ENCODE assay signal across 8 mouse cellular contexts in genomic region chr2:154603638-154604153, GRCm38 (mm10). TPM values are rescaled to one million over a fixed set of nuclear protein-coding genes. Genes with fewer than 3 reads are reported as not detected.
DNase-seq lines count a peak whose midpoint lies in the region; ATAC-seq lines count a peak whose summit lies in the region.

Pxmp4 (minus strand) TSS chr2:154603708.

- ATAC-seq in intestine, embryonic 14.5 days (replicated peaks; ENCODE audit: low FRiP score, low TSS enrichment, low read depth) = peak; percentile 100

- peak within 1 kb of the TSS; percentile 66 for H3K4me2 ChIP-seq in intestine, embryonic 14.5 days (ENCODE audit: low read length)

- peak within 1 kb of the TSS; percentile 66 for H3K4me3 ChIP-seq in intestine, embryonic 14.5 days (ENCODE audit: low read depth, low read length)

- H3K27me3 ChIP-seq in intestine, embryonic 14.5 days (replicated peaks; ENCODE audit: control insufficient read depth, insufficient read depth, low read length) = no peaks in the 10 kb centered on the region

- 0% methylated on average over 13 of the region's 13 CpGs for WGBS in intestine, embryonic 14.5 days

- intact Hi-C loops in left cerebral cortex, postnatal 14 days (cut with DNase I) = no loop called here

- DNase-seq in adrenal gland, adult 18-20 months (ENCODE audit: low spot score in 2 of 2) = peak; percentile 94 to 97
- peak; percentile 95 for DNase-seq in embryo, embryonic 11 days
- peak; percentile 99 for DNase-seq in gastrocnemius, postnatal 25 days
- peak; percentile 99 for DNase-seq in intestine, embryonic 14.5 days (ENCODE audit: low spot score)
- peak; percentile 100 for DNase-seq in left cerebral cortex, postnatal 14 days (ENCODE audit: low spot score in 2 of 2)
- peak; percentile 98 for DNase-seq in mesoderm, embryonic 11.5 days (ENCODE audit: low read depth, low spot score)
- DNase-seq in right cerebral cortex, postnatal 36 days (ENCODE audit: low spot score in 2 of 2) = peak; percentile 99
- DNase-seq in yolk sac, embryonic 10.5 days (ENCODE audit: low spot score) = peak; percentile 99

- H3K27ac ChIP-seq in intestine, embryonic 14.5 days (ENCODE audit: low read depth) = peak within 1 kb of the TSS; percentile 48; the same call in 1 of the 2 replicates

- H3K4me1 ChIP-seq in intestine, embryonic 14.5 days (replicated peaks; ENCODE audit: control insufficient read depth, insufficient read depth, low read length) = peaks cover 12% of the 10 kb centered on the region

- peak within 1 kb of the TSS; percentile 74 for H3K9ac ChIP-seq in intestine, embryonic 14.5 days (ENCODE audit: low read length)

- H3K36me3 ChIP-seq in intestine, embryonic 14.5 days (ENCODE audit: control insufficient read depth, insufficient read depth, low read length) = no peaks in the 10 kb centered on the region

- H3K9me3 ChIP-seq in intestine, embryonic 14.5 days (ENCODE audit: control insufficient read depth, low read length) = no peaks in the 10 kb centered on the region

RNA-seq across cellular contexts. Expression of gene Pxmp4, which starts in this region (rescaled TPM):
- 10 to 100 TPM; 30.1 to 33.9 TPM for total RNA-seq in adrenal gland, adult 18-20 months (2021)
- 10 to 100 TPM; 12.6 to 14.9 TPM for total RNA-seq in gastrocnemius, postnatal 25 days (2021)
- polyA plus RNA-seq in intestine, embryonic 14.5 days (2014; fragmentation: Nextera tagmentation; extraction: Ambion mirVana) = 25.9 and 26.4 TPM in 2 replicates
- total RNA-seq in left cerebral cortex, postnatal 14 days (2021) = 10 to 100 TPM; 16.1 to 16.8 TPM

Comparison
In these comparisons a context has a peak if more than half of its experiments do, and no peak if none do; other contexts are left out.
1. Peak in every context shown above with its lines: DNase-seq, ATAC-seq, H3K4me3 ChIP-seq and H3K27ac ChIP-seq.